Mouse (Mus musculus) lung, adult 2 months (tissue): ENCODE results near the gene Tinf2. TPM values are rescaled to one million over a fixed set of nuclear protein-coding genes. Genes with fewer than 3 reads are reported as not detected.

Experiments
- DNase-seq: peaks from one replicate; pipeline ENCODE4 v3.0.0; 2022
- H3K4me1 ChIP-seq: fragments of 200-500 bp; 2 replicates; pipeline ENCODE4 v1.6.1; 2011; ENCODE audit warnings: low read length; ENCODE audit not compliant: control insufficient read depth, insufficient read depth
- H3K4me3 ChIP-seq: fragments of 200-500 bp; replicated peaks from 2 replicates; pipeline ENCODE3; 2011; ENCODE audit warnings: low read depth, mild to moderate bottlenecking, control low read depth, low read length; ENCODE audit errors: extremely low read depth
- CTCF ChIP-seq: fragments of 200-500 bp; IDR thresholded peaks from 2 replicates; pipeline ENCODE4 v1.5.1; 2011; ENCODE audit warnings: mild to moderate bottlenecking, low read length, control low read depth; ENCODE audit not compliant: insufficient read depth
- POLR2A ChIP-seq: fragments of 200-500 bp; IDR thresholded peaks from 2 replicates; pipeline ENCODE4 v1.6.1; 2011; ENCODE audit warnings: low read depth, mild to moderate bottlenecking, control low read depth, low read length, borderline replicate concordance; ENCODE audit errors: extremely low read depth
- WGBS: fragments of 180-500 bp; shearing (Covaris S2); methylation state at CpG from one replicate; pipeline ENCODE4 v1.1.7; 2018; 5-methylcytosine and 5-hydroxymethylcytosine counted together
- polyA plus RNA-seq: library from polyadenylated mRNA; depleted of rRNA; stranded (reverse); fragments of >200 nt; gene quantifications from 2 replicates; pipeline ENCODE4 v1.2.3, GENCODE M21; 2012; rRNA removed

Tinf2 gene
- 11.9 and 14.8 TPM in 2 replicates for polyA plus RNA-seq

DNA sequence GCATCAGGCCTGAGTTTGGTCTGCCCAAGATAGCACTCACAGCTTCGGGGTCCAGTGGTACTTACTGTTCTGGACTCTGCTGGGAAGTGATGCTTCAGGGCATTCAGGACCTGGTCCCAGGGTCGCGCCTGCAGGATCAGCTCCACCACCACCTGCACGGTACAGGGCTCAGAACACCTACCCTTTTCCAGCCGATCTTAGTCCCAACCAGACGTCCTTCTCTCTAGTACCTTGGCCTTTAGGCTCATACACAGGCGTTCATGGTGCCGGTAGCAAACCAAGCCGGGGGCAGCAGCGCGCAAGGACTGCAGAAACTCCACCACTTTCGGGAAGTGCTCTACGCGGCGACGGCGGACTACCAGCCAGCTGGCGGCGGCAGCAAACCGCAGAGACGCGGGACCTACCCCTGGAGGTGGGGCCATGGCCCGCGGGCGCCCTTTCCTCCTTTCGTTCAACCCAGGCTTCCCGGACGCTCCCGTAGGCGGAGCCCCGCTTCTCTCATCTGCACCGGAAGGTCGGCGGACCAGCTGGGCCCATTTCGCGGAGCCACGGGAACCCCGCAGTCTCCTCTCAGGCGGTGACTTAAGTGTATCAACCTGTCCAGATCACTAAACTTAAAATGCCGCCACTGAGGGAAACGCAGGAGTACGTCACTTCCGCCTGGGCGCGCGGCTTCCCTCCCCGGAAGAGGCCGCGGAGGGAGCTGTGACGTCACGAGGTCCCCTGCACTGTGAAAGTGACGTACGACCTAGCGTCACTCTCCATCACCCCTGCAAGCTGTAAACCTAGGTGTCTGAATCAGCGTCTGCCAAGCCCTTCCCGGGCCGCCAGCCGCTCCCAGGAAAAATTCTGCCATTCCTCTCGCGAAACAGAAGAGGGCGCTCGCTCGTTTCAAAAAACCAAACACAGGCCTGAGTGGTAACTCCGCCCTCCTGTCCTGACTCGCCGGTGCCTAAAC, at the start of gene Tinf2:
Gene Tinf2, minus strand, starts transcription at position 661 of the 958 bp plus-strand sequence.
- peak; percentile 94 for DNase-seq
- under 1% methylated on average over 66 of the region's 66 CpGs for WGBS
- no peaks in the 10 kb centered on the region for H3K4me1 ChIP-seq
- TF ChIP-seq CTCF (peak; percentile 48), POLR2A (peak; percentile 39; the same call in 1 of the 2 replicates)
- peak within 1 kb of the TSS; percentile 80 for H3K4me3 ChIP-seq

GRCm38 (mm10) chr14:55730531-55731032, 49.0 kb upstream of the Tinf2 start:
- DNase-seq: no peak
- TF ChIP-seq POLR2A (no peak), CTCF (no peak)
- Histone ChIP-seq H3K4me1 (0 out of 2 replicates have a peak, but pooled peaks cover 5% of the 10 kb centered on the region), H3K4me3 (no peak overlapping the region)
- WGBS: 68% methylated on average over 7 of the region's 7 CpGs

DNA sequence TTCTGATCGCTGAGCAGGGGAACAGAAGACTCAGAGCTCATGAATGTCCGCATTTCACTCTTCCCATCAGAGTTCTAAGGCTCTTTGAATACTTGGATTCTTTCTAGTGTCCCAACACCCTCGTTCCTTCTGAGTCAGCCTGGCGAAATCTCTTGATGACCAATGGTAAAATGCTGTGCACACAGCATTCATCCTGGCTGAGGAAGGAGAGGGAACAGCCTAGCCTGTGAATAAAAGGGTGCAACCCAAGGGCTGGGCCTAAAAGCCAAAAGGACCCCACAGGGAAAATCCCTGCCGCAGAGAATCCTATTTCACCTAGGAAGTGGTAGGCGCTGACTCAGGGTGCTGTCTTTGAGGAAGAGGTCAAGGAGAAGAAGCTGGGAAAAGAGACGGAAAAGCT, 48.5 kb upstream of the Tinf2 start:
- Histone ChIP-seq H3K4me1 (0 out of 2 replicates have a peak, but pooled peaks cover 5% of the 10 kb centered on the region), H3K4me3 (no peak overlapping the region)
- no peak for DNase-seq
- WGBS: 66% methylated on average over 7 of the region's 7 CpGs
- TF ChIP-seq POLR2A (no peak), CTCF (no peak)

GRCm38 (mm10) chr14:55727889-55728685, 46.5 kb upstream of the Tinf2 start:
- no peak for DNase-seq
- whole genome bisulfite sequencing: 45% methylated on average over 8 of the region's 8 CpGs
- H3K4me1 ChIP-seq: peaks cover 9% of the 10 kb centered on the region
- H3K4me3 ChIP-seq: no peak overlapping the region
- TF ChIP-seq CTCF (no peak), POLR2A (no peak)

DNA sequence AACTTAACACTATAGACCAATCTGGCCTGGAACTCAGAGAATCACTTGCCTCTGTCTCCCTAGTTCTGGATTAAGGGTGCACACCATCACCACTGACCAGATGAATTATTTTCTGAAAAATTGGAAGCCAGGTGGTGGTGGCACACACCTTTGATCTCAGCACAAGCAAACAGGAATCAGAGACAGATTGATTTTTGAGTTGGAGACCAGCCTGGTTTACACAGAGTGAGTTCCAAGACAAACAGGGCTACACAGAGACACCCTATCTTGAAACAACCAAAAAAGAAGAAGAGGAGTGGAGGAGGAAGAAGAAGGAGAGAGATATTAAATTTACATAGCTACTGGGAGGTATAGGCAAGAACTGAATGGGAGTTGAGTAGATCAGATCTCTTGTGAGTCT, 44.6 kb upstream of the Tinf2 start:
- TF ChIP-seq CTCF: no peak
- TF ChIP-seq POLR2A: no peak
- Histone ChIP-seq H3K4me3 (no peak overlapping the region), H3K4me1 (peaks cover 9% of the 10 kb centered on the region)
- DNase-seq: no peak

DNA sequence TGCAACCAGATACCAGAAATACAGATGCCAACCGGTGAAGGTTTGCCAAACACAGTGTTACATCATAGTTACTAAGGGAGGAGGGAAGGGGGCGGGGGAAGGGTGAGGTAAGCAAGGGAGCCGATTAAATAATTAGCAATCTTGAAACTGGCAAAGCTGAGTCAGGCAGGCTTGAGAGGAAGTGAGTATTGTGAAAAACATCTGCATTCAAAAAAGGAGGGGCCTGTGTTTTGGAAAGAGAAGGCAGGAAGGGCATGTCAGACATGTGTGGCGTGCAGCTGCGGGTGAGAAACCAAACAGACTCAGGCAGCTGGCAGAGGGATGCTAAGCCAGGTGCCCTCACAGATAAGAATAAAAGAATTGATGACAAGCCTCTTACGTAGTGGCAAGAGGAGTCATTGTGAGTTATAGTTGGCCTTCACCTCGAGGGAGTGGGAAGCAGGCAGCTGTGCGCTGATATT, 42.8 kb upstream of the Tinf2 start:
- 16% methylated on average over 8 of the region's 8 CpGs for WGBS
- no peak overlapping the region for H3K4me3 ChIP-seq
- TF ChIP-seq POLR2A (no peak), CTCF (no peak)
- H3K4me1 ChIP-seq: peaks cover 9% of the 10 kb centered on the region
- no peak for DNase-seq

DNA sequence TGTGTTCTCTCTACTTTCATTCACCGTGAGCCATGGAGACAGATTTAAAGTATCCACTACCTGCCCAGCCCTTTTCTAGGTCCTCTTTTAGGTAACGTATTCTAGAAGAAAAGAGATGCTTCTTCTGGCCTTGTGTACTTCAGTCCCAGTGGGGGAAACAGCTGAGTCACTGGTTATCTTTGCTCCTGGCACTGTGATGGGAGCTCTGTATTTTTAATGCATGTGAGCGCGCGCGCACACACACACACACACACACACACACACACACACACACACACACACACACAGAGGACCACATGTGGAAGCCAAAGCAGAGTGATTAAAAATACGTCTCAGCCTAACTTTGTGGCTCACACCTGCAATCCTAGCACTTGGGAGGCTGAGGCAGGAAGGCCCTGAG, 41.8 kb upstream of the Tinf2 start:
- 88% methylated on average over 7 of the region's 7 CpGs for WGBS
- no peak overlapping the region for H3K4me3 ChIP-seq
- H3K4me1 ChIP-seq: peaks cover 7% of the 10 kb centered on the region
- no peak for DNase-seq
- TF ChIP-seq CTCF: no peak
- no peak for TF ChIP-seq POLR2A

DNA sequence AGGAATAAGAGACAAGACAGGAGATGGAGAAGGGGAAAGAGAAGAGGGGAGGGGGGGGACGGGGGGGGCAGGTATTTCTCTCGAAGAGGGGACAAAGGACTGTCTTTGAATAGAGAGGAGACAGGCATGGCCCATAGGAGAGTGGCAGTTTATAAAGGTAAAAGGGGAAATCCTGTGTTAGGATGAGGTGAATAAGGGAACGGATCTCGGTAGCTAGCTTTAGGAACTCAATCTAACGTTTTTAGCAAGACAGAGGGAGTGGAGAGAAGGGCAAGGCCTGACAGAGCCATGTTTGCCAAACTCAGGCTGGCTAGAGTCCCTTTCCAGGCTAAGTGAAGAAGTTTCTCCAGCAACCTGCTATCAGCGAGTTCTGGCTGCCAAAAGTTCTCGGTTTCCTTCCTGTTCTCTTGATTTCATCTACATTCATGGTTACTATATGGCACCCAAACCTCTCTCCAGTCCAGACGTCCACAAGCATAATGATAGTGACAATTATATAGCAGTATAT, 40.9 kb upstream of the Tinf2 start:
- no peak for TF ChIP-seq POLR2A
- no peak for TF ChIP-seq CTCF
- DNase-seq: no peak
- 30% methylated on average over 8 of the region's 8 CpGs for WGBS
- Histone ChIP-seq H3K4me3 (no peak overlapping the region), H3K4me1 (peaks cover 4% of the 10 kb centered on the region)

GRCm38 (mm10) chr14:55721700-55722437, 40.2 kb upstream of the Tinf2 start, which contains the start of gene Rabggta:
TSS of gene Rabggta (minus strand) at chr14:55722263.
- peak; percentile 53; the same call in 1 of the 2 replicates for TF ChIP-seq POLR2A
- TF ChIP-seq CTCF: peak; percentile 85
- Histone ChIP-seq H3K4me1 (peaks cover 4% of the 10 kb centered on the region), H3K4me3 (peak within 1 kb of the TSS; percentile 92)
- DNase-seq: peak; percentile 89
- WGBS: under 1% methylated on average over 50 of the region's 50 CpGs

GRCm38 (mm10) chr14:55721076-55721475, 39.5 kb upstream of the Tinf2 start:
- TF ChIP-seq POLR2A (no peak), CTCF (no peak)
- DNase-seq: no peak
- H3K4me3 ChIP-seq: no peak overlapping the region
- peaks cover 4% of the 10 kb centered on the region for H3K4me1 ChIP-seq
- WGBS: 82% methylated on average over 6 of the region's 6 CpGs
